Mouse (Mus musculus) hindbrain, embryonic 16.5 days (tissue): ENCODE results near the gene Tcam1. TPM values are rescaled to one million over a fixed set of nuclear protein-coding genes. Genes with fewer than 3 reads are reported as not detected.
"Not testable (repeated sequence)": the region's sequence is repeated elsewhere in the genome, so short reads cannot be mapped to it uniquely, and the experiment has no call there.

Experiments used
- ATAC-seq: fragments of 200-750 bp; cut with Nextera tagmentation; 2 replicates; pipeline ENCODE4 v1.8.0; 2017; ENCODE audit warnings: moderate TSS enrichment, moderate library complexity
- H3K27ac ChIP-seq: fragments of 300-500 bp; sonication (generic); 2 replicates; pipeline ENCODE4 v1.5.1; 2014; ENCODE audit warnings: low read depth, mild to moderate bottlenecking, control low read depth, low read length, moderate library complexity
- H3K27me3 ChIP-seq: fragments of 300-500 bp; sonication (generic); replicated peaks from 2 replicates; pipeline ENCODE4 v1.6.1; 2014; ENCODE audit warnings: low read length; ENCODE audit not compliant: control insufficient read depth, insufficient read depth
- H3K36me3 ChIP-seq: fragments of 300-500 bp; sonication (generic); 2 replicates; pipeline ENCODE4 v1.6.1; 2014; ENCODE audit warnings: mild to moderate bottlenecking, low read length, moderate library complexity, mixed read lengths; ENCODE audit not compliant: control insufficient read depth, insufficient read depth
- H3K4me1 ChIP-seq: fragments of 300-500 bp; sonication (generic); 2 replicates; pipeline ENCODE4 v1.6.1; 2014; ENCODE audit warnings: low read depth, low read length; ENCODE audit not compliant: control insufficient read depth, insufficient read depth
- H3K4me2 ChIP-seq: fragments of 300-500 bp; sonication (generic); 2 replicates; pipeline ENCODE4 v1.6.1; 2014; ENCODE audit warnings: mild to moderate bottlenecking, low read length, control low read depth, moderate library complexity
- H3K4me3 ChIP-seq: fragments of 300-500 bp; sonication (generic); 2 replicates; pipeline ENCODE4 v1.5.1; 2014; ENCODE audit warnings: mild to moderate bottlenecking, low read length, control low read depth, moderate library complexity
- H3K9ac ChIP-seq: fragments of 300-500 bp; sonication (generic); 2 replicates; pipeline ENCODE4 v1.6.1; 2014; ENCODE audit warnings: low read depth, mild to moderate bottlenecking, control low read depth, low read length, moderate library complexity
- H3K9me3 ChIP-seq: fragments of 300-500 bp; sonication (generic); 2 replicates; pipeline ENCODE4 v1.6.1; 2014; ENCODE audit warnings: mild to moderate bottlenecking, low read length, moderate library complexity; ENCODE audit not compliant: control insufficient read depth
- WGBS: fragments of 180-500 bp; shearing (Covaris S2); extraction: QIAGEN DNeasy Blood & Tissue Kit; methylation state at CpG from one replicate; pipeline ENCODE4 v1.1.7; 2014; 5-methylcytosine and 5-hydroxymethylcytosine counted together
- polyA plus RNA-seq: library from polyadenylated mRNA; unstranded; fragments of >200 nt; fragmentation: Nextera tagmentation; extraction: Ambion mirVana; gene quantifications from 2 replicates; pipeline ENCODE4 v1.2.1, GENCODE M21; 2015

Tcam1 gene
- polyA plus RNA-seq: 0.06 and 0.14 TPM in 2 replicates

DNA sequence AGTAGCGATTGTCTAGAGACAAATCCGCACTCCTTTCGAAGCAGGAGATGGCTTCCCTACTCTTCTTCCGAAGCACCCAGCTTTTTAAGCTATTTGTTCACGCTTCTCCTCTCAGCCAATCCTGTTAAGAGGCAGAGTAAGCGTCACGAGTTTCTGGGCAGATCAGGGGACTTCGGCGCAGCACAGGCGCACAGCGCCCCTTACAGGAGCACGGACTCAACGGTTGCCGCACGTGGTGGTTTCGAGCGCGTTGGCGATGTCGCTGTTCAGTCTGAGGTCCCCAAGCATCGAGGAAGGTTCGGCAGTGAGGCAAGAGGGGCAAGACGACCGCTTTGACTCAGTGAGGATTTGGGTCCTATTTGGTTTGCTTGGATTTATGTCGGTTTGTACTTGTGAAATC is at the start of gene Tcam1:
Tcam1 (plus strand) TSS at position 219 of the 400 bp plus-strand sequence.
- peak; percentile 69 for ATAC-seq
- Histone ChIP-seq H3K4me2 (peak within 1 kb of the TSS; percentile 68), H3K36me3 (no peaks in the 10 kb centered on the region), H3K9me3 (no peaks in the 10 kb centered on the region), H3K27me3 (no peaks in the 10 kb centered on the region), H3K4me3 (peak within 1 kb of the TSS; percentile 25), H3K27ac (no peak within 1 kb of the TSS), H3K4me1 (peaks cover 8% of the 10 kb centered on the region), H3K9ac (peak within 1 kb of the TSS; percentile 25; the same call in 1 of the 2 replicates)
- WGBS: 7% methylated on average over 25 of the region's 25 CpGs

DNA sequence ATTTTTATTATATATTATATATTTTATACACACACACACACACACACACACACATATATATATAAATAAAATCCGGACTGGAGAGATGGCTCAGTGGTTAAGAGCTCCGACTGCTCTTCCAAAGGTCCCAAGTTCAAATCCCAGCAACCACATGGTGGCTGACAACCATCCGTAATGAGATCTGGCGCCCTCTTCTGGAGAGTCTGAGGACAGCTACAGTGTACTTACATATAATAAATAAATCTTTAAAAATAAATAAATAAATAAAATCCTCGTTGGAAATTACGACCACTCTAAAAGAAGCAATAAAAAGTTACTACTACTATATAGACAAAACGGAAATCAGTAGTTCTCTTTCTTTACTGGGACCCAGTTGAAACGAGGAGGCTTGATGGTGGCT is 42.5 kb upstream of the Tcam1 start:
- H3K4me2 ChIP-seq, H3K4me3 ChIP-seq, H3K9me3 ChIP-seq, H3K4me1 ChIP-seq, H3K27me3 ChIP-seq, H3K27ac ChIP-seq, ATAC-seq, H3K9ac ChIP-seq: not testable (repeated sequence)
- WGBS: 84% methylated on average over 8 of the region's 8 CpGs
- H3K36me3 ChIP-seq: peaks cover 32% of the 10 kb centered on the region

DNA sequence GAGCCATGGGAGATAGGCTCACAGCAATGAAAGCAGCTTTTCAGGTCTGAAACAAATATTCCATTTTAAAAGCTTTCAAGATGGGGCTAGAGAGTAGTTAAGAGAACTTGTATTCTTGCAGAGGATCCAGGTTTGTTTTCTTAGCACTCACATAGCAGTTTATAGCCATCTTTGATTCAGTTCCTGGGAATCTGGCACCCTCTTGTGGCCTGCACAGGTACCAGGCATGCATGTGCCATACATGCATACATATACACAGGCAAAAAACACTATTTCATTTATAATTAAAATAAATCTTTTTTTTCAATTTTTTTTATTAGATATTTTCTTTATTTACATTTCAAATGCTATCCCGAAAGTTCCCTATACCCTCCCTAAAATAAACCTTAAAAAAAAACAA is 29.6 kb upstream of the Tcam1 start:
- no peaks in the 10 kb centered on the region for H3K27me3 ChIP-seq
- H3K4me3 ChIP-seq: no peak overlapping the region
- 96% methylated on average over 1 of the region's 1 CpGs for WGBS
- no peak overlapping the region for H3K27ac ChIP-seq
- H3K4me2 ChIP-seq: no peak overlapping the region
- peaks cover 81% of the 10 kb centered on the region for H3K36me3 ChIP-seq
- ATAC-seq: no peak
- no peaks in the 10 kb centered on the region for H3K4me1 ChIP-seq
- no peaks in the 10 kb centered on the region for H3K9me3 ChIP-seq
- H3K9ac ChIP-seq: no peak overlapping the region

DNA sequence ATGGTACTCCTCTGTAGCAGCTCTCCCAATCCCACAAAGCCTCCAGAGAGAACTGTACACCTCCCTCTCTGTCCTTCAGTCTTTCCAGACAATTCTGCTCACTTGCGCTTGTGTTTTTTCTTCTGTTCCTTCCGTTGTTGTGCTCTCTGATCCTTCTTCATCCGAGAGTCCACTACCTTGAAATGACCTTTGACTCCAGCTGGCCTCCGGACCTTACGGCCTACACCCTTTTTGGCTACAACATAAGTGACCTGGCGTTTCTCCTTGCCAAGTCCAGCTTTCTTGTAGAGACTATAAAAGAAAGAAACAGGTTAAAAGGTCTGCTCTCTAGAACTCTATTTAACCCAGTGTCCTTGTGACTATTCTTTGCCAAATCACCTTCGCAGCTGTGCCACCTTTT is 27.1 kb upstream of the Tcam1 start:
- no peak overlapping the region for H3K27ac ChIP-seq
- no peaks in the 10 kb centered on the region; the same call in 1 of the 2 replicates for H3K4me1 ChIP-seq
- no peak for ATAC-seq
- 92% methylated on average over 7 of the region's 7 CpGs for WGBS
- H3K27me3 ChIP-seq: no peaks in the 10 kb centered on the region
- H3K9ac ChIP-seq: no peak overlapping the region
- H3K9me3 ChIP-seq: no peaks in the 10 kb centered on the region
- H3K4me3 ChIP-seq: no peak overlapping the region
- no peak overlapping the region for H3K4me2 ChIP-seq
- H3K36me3 ChIP-seq: peaks cover 67% of the 10 kb centered on the region

DNA sequence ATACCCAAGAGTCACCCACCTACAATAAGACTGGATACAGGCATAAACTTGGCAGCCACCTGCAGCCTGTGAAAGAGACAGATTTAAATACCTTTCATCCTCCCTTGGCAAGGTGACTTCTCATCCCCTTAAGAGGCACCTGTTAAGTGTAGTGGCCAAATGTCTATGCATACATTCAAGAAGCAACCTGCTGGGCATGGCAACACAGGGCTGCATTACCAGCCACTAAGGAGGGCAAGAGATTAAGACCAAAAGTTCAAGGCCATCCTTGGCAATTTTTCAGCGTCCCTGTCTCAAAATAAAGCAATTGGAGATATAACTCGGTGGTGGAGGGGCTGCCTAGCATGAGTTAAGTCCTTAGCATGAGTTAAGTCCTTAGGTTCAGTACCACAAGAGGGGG is 21.7 kb upstream of the Tcam1 start:
- 22% methylated on average over 2 of the region's 2 CpGs for WGBS
- H3K4me2 ChIP-seq: peak overlapping the region; percentile 86
- H3K9me3 ChIP-seq: no peaks in the 10 kb centered on the region
- peaks cover 21% of the 10 kb centered on the region for H3K4me1 ChIP-seq
- peak overlapping the region; percentile 79 for H3K4me3 ChIP-seq
- H3K36me3 ChIP-seq: peaks cover 28% of the 10 kb centered on the region
- H3K27ac ChIP-seq: no peak overlapping the region
- no peak for ATAC-seq
- H3K9ac ChIP-seq: peak overlapping the region; percentile 60
- no peaks in the 10 kb centered on the region for H3K27me3 ChIP-seq

DNA sequence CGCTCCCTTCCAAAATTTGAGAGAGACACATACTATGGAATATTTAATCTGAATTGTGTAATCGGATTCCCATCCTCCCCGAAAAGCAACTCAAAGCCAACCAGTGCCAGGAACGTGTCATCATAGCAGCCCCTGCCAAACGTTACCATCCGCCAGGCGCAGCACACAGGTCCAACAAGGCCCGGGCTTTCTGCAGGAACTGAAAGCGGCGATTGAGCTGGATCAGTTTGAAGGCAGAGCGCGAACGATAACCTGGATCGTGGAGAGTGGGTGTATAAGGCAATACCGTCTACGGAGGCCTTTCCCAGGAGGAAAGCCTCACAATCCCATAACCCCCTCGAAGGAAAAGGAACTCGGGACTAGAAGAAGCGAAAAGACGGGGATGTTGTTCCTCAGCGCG is 21.3 kb upstream of the Tcam1 start:
- Histone ChIP-seq H3K36me3 (peaks cover 24% of the 10 kb centered on the region), H3K4me2 (peak overlapping the region; percentile 86), H3K4me3 (peak overlapping the region; percentile 79), H3K4me1 (peaks cover 21% of the 10 kb centered on the region), H3K9ac (peak overlapping the region; percentile 60), H3K27me3 (no peaks in the 10 kb centered on the region), H3K27ac (peak overlapping the region; percentile 85), H3K9me3 (no peaks in the 10 kb centered on the region)
- ATAC-seq: no peak
- 3% methylated on average over 22 of the region's 22 CpGs for WGBS

DNA sequence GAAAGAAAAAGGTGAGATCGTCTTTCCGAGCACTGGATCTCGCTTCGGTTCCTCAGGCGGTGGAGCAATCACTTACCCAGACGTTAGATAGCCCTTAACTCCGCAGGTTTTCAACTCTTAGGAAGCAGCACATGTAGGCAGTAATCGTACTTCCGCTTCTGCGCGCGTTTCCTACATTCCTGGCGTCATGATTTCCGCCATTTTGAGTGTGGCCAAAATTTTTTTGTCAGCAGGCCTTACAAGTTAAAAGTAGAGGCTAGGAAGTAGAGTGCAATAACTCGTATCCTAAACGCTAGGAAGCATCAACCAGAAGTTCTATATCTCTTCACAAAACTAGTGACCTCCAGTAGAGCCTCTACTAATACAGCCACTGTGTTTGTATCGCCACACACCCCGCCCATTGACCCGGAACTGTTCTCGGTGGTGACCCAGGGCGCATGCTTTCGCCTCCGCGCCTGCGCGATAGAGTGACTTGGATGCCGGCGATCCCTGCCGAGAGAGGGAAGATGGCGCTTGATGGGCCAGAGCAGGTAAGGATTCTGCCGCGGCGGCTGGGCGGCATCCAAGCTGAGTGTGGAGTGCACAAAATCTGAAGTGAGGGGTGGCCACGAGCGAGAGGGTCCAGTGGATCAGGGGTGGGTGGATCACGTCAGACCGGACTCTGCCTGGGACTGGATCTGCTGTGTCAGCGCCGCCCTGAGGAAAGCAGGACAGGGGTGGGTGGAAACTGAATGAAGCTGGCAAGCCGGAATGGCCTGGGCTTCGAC is 20.6 kb upstream of the Tcam1 start, which contains the start of the genes Ftsj3 and Psmc5:
Ftsj3 (minus strand) TSS at position 395 of the 767 bp plus-strand sequence.
Psmc5 (plus strand) TSS at position 470 of the 767 bp plus-strand sequence.
- Histone ChIP-seq H3K4me3 (peak within 1 kb of the TSS; percentile 79), H3K4me1 (peaks cover 21% of the 10 kb centered on the region), H3K9me3 (no peaks in the 10 kb centered on the region), H3K4me2 (peak within 1 kb of the TSS; percentile 86), H3K27ac (peak within 1 kb of the TSS; percentile 85), H3K27me3 (no peaks in the 10 kb centered on the region), H3K9ac (peak within 1 kb of the TSS; percentile 90), H3K36me3 (peaks cover 18% of the 10 kb centered on the region)
- under 1% methylated on average over 42 of the region's 42 CpGs for WGBS
- ATAC-seq: peak; percentile 97

DNA sequence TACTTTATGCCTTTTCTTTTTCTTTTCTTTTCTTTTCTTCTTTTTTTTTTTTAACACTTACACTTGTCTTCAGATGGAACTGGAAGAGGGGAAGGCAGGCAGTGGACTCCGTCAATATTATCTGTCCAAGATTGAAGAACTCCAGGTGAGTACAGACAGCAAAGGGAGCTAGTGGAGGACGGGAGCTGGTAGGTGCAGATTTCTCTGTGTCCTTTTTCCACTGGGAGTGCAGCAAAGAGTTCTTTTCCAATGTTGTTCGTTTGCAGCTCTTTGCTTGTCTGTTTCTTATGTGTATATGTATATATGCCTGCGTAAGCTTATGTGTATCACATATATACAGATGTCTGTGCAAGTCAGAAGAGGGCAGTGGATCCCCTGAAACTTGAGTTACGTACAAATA is 19.7 kb upstream of the Tcam1 start:
- H3K4me3 ChIP-seq: peak overlapping the region; percentile 79
- H3K9me3 ChIP-seq: no peaks in the 10 kb centered on the region
- H3K9ac ChIP-seq: peak overlapping the region; percentile 90
- no peak for ATAC-seq
- H3K27ac ChIP-seq: no peak overlapping the region
- WGBS: 76% methylated on average over 5 of the region's 5 CpGs
- H3K4me1 ChIP-seq: peaks cover 21% of the 10 kb centered on the region
- H3K27me3 ChIP-seq: no peaks in the 10 kb centered on the region
- peaks cover 12% of the 10 kb centered on the region for H3K36me3 ChIP-seq
- H3K4me2 ChIP-seq: peak overlapping the region; percentile 79

DNA sequence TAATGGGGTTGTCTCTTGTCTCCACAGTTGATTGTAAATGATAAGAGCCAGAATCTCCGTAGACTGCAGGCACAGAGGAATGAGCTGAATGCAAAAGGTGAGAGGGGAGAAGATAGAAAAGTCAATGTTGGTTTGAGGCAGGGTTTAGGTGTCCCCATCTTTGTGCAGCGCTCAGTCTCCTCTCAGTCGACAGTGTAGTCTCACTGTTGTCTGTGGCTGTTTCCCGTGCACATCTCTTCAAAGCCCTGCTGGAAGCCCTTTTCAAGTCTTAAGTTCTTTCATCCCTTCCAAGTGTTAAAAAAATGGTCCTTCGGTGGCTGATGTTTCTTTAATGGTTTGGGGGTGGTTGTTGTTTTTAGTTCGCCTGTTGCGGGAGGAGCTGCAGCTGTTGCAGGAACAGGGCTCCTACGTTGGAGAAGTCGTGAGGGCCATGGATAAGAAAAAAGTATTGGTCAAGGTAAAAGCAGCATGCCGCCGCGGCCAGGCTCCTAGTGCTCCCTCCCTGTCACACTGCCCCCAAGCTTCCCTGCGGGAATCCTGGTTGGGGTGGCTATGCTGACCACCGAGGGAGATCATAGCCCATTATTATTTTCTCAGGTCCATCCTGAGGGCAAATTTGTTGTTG is 15.5 kb upstream of the Tcam1 start:
- Histone ChIP-seq H3K4me1 (peaks cover 13% of the 10 kb centered on the region), H3K36me3 (peaks cover 44% of the 10 kb centered on the region), H3K9ac (no peak overlapping the region), H3K27ac (no peak overlapping the region), H3K4me2 (no peak overlapping the region), H3K9me3 (no peaks in the 10 kb centered on the region), H3K27me3 (no peaks in the 10 kb centered on the region), H3K4me3 (no peak overlapping the region)
- WGBS: 90% methylated on average over 14 of the region's 14 CpGs
- ATAC-seq: no peak
